Mouse (Mus musculus) liver, embryonic 14.5 days (tissue): ENCODE data around the gene Vps13d.

ENCODE experiments used
- CTCF ChIP-seq: IDR thresholded peaks from 2 replicates; pipeline ENCODE4 v1.5.1; 2016; ENCODE audit warnings: antibody characterized with exemption, low read depth, control low read depth
- EP300 ChIP-seq: IDR thresholded peaks from 2 replicates; pipeline ENCODE4 v1.6.1; 2016; ENCODE audit warnings: antibody characterized with exemption, low read depth

DNA sequence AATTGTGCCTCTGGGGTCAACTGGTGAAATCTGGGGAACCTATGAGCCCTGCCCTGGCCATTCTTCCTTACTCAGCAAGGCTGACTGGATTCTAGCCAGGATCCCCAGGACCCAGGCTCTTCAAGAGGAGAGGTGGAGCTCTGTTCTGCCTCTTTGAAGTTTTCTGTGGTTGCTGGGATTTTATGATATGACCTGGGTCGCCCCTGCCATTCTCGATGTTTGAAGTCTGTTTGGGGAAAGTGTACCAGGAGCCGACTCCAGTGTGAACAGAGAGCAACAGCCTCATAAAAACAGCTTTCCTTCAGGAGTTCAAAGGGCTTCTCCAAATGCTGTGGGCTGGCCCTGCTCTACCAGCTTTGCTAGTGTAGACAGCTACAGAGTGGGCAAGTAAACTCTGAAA lies 185.4 kb downstream of the Vps13d start:
- no peak for TF ChIP-seq CTCF
- no peak for TF ChIP-seq EP300
